Mouse (Mus musculus) limb, embryonic 11.5 days (tissue): ENCODE measurements around the gene Slc17a8. TPM values are rescaled to one million over a fixed set of nuclear protein-coding genes. Genes with fewer than 3 reads are reported as not detected.

Experiments used
- ATAC-seq: fragments of 200-750 bp; cut with Nextera tagmentation; 2 replicates; pipeline ENCODE4 v1.8.0; 2017; ENCODE audit warnings: low read depth; ENCODE audit not compliant: insufficient number of reproducible peaks, low FRiP score, low TSS enrichment
- DNase-seq: peaks from one replicate; pipeline ENCODE4 v3.0.0-alpha.2; 2015; ENCODE audit warnings: low spot score
- H3K27ac ChIP-seq: fragments of 300-500 bp; sonication (generic); replicated peaks from 2 replicates; pipeline ENCODE4 v1.5.1; 2014; ENCODE audit warnings: low read depth, mild to moderate bottlenecking, low read length
- H3K27me3 ChIP-seq: fragments of 300-500 bp; sonication (generic); 2 replicates; pipeline ENCODE4 v1.6.1; 2014; ENCODE audit warnings: mild to moderate bottlenecking, low read length, mixed read lengths; ENCODE audit not compliant: control insufficient read depth, insufficient read depth
- H3K36me3 ChIP-seq: fragments of 300-500 bp; sonication (generic); 2 replicates; pipeline ENCODE4 v1.6.1; 2014; ENCODE audit warnings: mild to moderate bottlenecking, low read length, moderate library complexity, mixed read lengths; ENCODE audit not compliant: control insufficient read depth, insufficient read depth
- H3K4me1 ChIP-seq: fragments of 300-500 bp; sonication (generic); 2 replicates; pipeline ENCODE4 v1.6.1; 2014; ENCODE audit warnings: low read length, mixed read lengths; ENCODE audit not compliant: control insufficient read depth, insufficient read depth
- H3K4me2 ChIP-seq: fragments of 300-500 bp; sonication (generic); 2 replicates; pipeline ENCODE4 v1.6.1; 2014; ENCODE audit warnings: low read depth, mild to moderate bottlenecking, moderate library complexity; ENCODE audit not compliant: severe bottlenecking
- H3K4me3 ChIP-seq: fragments of 300-500 bp; sonication (generic); 2 replicates; pipeline ENCODE4 v1.5.1; 2014; ENCODE audit warnings: low read depth, low read length
- H3K9ac ChIP-seq: fragments of 300-500 bp; sonication (generic); 2 replicates; pipeline ENCODE4 v1.6.1; 2014; ENCODE audit warnings: mild to moderate bottlenecking, low read length
- H3K9me3 ChIP-seq: fragments of 300-500 bp; sonication (generic); 2 replicates; pipeline ENCODE4 v1.6.1; 2016; ENCODE audit warnings: low read length; ENCODE audit not compliant: control insufficient read depth
- WGBS: fragments of 180-500 bp; shearing (Covaris S2); extraction: QIAGEN DNeasy Blood & Tissue Kit; methylation state at CpG from one replicate; pipeline ENCODE4 v1.1.7; 2014; 5-methylcytosine and 5-hydroxymethylcytosine counted together
- polyA plus RNA-seq: library from polyadenylated mRNA; unstranded; fragments of >200 nt; fragmentation: Nextera tagmentation; extraction: Ambion mirVana; gene quantifications from 2 replicates; pipeline ENCODE4 v1.2.1, GENCODE M21; 2014

Slc17a8 gene
- polyA plus RNA-seq, 1 experiment from 2014 or later: not detected

DNA sequence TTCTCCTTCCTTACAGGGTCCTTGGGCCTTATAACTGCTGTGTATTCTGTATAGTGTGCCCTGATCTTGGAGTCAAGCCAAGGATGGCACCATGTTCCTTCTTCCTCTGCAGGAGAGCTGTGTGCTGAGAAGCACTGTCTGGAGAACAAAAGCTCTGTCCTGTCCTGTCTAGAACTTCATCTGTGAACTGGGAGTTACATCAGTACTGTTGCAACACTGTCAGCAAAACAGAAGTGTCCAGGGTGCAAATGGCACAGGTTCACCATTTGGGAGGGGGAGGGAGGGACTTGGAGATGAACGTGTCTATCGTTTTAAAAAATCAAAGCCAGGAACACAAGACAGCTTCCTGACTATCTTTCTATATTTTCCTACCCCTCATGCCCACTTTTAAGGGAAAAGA lies 89.1 kb downstream of the Slc17a8 start:
- no peaks in the 10 kb centered on the region for H3K9me3 ChIP-seq
- H3K36me3 ChIP-seq: no peaks in the 10 kb centered on the region
- ATAC-seq (no peak), DNase-seq (no peak)
- H3K4me2 ChIP-seq: no peak overlapping the region
- H3K27ac ChIP-seq: no peak overlapping the region
- H3K27me3 ChIP-seq: no peaks in the 10 kb centered on the region
- H3K9ac ChIP-seq: no peak overlapping the region
- no peak overlapping the region for H3K4me3 ChIP-seq
- 95% methylated on average over 2 of the region's 2 CpGs for WGBS
- no peaks in the 10 kb centered on the region for H3K4me1 ChIP-seq

DNA sequence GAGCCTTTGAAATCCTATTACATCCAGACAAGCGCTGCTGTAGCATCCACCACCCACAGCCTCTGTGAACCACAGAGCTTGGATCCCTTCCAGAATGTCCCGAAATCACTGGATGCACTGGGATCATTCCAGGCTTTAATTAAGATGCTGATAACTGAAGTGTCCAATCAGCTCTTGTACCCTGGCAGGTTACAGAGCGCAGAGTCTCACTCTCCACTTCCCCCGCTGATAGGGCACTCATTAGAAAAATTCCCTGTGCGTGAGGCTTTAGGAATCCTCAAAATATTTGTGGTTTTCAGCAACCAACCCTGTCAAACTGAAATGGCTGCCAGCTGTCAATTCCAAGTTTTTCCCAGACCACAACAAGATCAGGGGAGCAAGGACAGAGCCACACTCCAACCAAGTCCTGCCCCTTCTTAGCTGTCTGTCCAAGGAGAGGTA lies 89.8 kb downstream of the Slc17a8 start:
- no peaks in the 10 kb centered on the region for H3K36me3 ChIP-seq
- no peak overlapping the region for H3K4me2 ChIP-seq
- H3K9ac ChIP-seq: no peak overlapping the region
- H3K4me3 ChIP-seq: no peak overlapping the region
- DNase-seq (no peak), ATAC-seq (no peak)
- H3K27me3 ChIP-seq: no peaks in the 10 kb centered on the region
- H3K9me3 ChIP-seq: no peaks in the 10 kb centered on the region
- H3K4me1 ChIP-seq: no peaks in the 10 kb centered on the region
- 72% methylated on average over 5 of the region's 5 CpGs for WGBS
- H3K27ac ChIP-seq: no peak overlapping the region

DNA sequence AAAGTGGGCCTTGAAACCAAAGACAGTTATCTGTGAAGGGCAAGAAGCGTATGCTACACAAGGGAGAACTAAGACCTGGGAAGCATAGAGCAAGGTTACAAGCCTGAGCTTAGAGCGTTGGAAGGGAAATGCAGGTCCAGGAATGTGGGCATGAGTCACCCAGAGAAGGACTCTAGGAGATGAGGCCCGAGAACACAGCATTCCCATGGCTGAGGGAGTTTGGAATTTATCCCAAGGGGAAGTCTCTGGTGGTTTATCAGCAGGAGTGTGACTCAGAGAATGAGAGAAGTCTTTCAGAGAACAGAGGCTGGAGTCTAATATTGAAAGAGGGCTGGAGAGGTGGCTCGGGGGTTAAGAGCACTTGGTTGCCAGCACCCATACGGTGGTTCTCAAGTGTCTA lies 94.0 kb downstream of the Slc17a8 start:
- H3K4me2 ChIP-seq: no peak overlapping the region
- ATAC-seq (no peak), DNase-seq (no peak)
- H3K27ac ChIP-seq: no peak overlapping the region
- no peaks in the 10 kb centered on the region for H3K36me3 ChIP-seq
- WGBS: 81% methylated on average over 5 of the region's 5 CpGs
- no peak overlapping the region for H3K9ac ChIP-seq
- H3K27me3 ChIP-seq: no peaks in the 10 kb centered on the region
- no peaks in the 10 kb centered on the region for H3K4me1 ChIP-seq
- no peaks in the 10 kb centered on the region for H3K9me3 ChIP-seq
- H3K4me3 ChIP-seq: no peak overlapping the region

DNA sequence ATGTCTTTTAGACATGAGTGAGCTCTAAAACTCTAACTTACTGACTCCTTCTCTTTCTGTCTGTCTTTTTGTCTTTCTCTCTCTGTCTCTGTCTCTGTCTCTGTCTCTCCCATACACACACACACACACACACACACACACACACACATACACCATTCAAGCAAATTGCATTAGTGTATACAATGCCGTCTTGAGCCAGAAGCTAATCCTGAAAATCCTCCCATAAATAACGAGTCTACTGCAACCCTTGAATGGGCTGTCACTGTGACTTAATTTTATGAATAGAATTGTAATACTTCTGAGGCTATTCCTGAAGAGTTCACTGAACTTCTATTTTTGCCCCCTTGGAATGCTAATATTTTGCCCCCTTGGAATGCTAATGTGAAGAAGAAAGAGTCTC lies 95.2 kb downstream of the Slc17a8 start:
- Histone ChIP-seq H3K9ac (no peak overlapping the region), H3K27ac (no peak overlapping the region), H3K36me3 (no peaks in the 10 kb centered on the region), H3K4me3 (no peak overlapping the region), H3K4me1 (no peaks in the 10 kb centered on the region), H3K4me2 (no peak overlapping the region), H3K27me3 (no peaks in the 10 kb centered on the region), H3K9me3 (no peaks in the 10 kb centered on the region)
- ATAC-seq (no peak), DNase-seq (no peak)
- WGBS: 80% methylated on average over 2 of the region's 2 CpGs

Other genes starting within 250 kb of the Slc17a8 start
- gene Gas2l3, start 177.3 kb downstream of the Slc17a8 start, polyA plus RNA-seq: 9.6 and 10.9 TPM in 2 replicates
- gene Nr1h4, start 87.7 kb downstream of the Slc17a8 start, polyA plus RNA-seq: not detected in 2 replicates
- 14.6 and 20.4 TPM in 2 replicates for gene Scyl2, start 65.0 kb upstream of the Slc17a8 start, polyA plus RNA-seq
- 38.4 and 41.4 TPM in 2 replicates for gene Actr6, start 111.0 kb upstream of the Slc17a8 start, polyA plus RNA-seq
- gene Uhrf1bp1l, start 123.7 kb upstream of the Slc17a8 start, polyA plus RNA-seq: 32.3 and 34.1 TPM in 2 replicates